Mouse (Mus musculus) left cerebral cortex, postnatal 36 days (tissue): ENCODE data around the gene Hist1h3e. TPM values are rescaled to one million over a fixed set of nuclear protein-coding genes. Genes with fewer than 3 reads are reported as not detected.
"Not testable (repeated sequence)": the region's sequence is repeated elsewhere in the genome, so short reads cannot be mapped to it uniquely, and the experiment has no call there.

Source experiments
- DNase-seq, 2 experiments: peaks; one replicate each; pipeline ENCODE4 v3.0.0; 2021 to 2022; ENCODE audit warnings: low spot score in 2 of 2, mixed read lengths in 1 of 2
- intact Hi-C: fragments of 180-260 bp; cut with DNase I; formaldehyde crosslinking; loops from one replicate; pipeline ENCODE4 v1.15.1; 2025
- total RNA-seq, 2 experiments: library from RNA; stranded (reverse); gene quantifications; 2 replicates each; pipeline ENCODE4 v1.2.3; 2021

Hist1h3e gene
- total RNA-seq, 2 experiments from 2014 or later, result 46.6 to 51.6 TPM

- no peak for DNase-seq
- intact Hi-C loops, result loop anchor here (5.0 kb wide), 2 partner anchors 52 to 158 kb away; partner anchors contain the start of genes Hist1h2af and Hist1h4h
Observed at GRCm38 (mm10) chr13:23584331-23584730, 22.2 kb upstream of the Hist1h3e start.

GRCm38 (mm10) chr13:23583387-23584068 is 21.4 kb upstream of the Hist1h3e start:
- intact Hi-C loops, result loop anchor here (5.0 kb wide), 2 partner anchors 51 to 159 kb away; partner anchors contain the start of genes Hist1h2af and Hist1h4h
- no peak for DNase-seq

DNA sequence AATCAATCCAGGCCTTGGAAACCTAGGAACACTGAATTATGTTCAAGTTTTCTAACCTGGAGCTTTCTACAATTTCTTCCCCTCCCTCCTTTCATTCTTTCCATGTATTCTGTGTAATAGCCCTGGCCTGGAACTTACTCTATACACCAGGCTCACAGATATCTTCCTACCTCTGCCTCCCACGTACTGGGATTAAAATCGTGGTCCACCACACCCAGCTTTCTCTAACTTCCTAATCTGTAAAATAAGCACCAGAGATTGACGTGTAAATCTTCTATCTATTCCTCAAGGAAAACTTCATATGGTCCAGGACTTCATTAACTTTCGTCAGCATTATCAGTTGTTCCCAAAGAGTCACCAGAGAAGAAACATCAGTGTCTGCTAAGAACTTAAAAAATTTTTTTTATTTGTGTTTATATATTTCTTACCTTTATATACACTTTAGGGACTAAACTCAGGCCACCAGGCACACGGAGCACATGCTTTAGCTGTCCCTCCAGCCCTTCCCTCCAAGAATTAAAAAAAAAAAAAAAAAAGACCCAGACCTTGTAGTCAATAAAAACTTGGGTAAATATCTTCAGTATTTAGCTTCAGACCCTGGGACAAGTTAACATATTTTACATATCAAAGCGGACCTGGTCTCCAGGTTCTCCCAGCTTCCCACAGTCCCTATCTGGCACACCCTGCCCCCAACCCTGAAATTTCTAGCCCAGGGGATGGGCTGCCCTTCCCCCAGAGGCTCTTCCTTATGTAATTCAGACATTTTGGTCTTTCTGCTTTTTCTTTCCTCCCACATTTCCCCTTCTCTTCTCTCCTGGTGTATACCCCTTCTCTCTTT is 20.3 kb upstream of the Hist1h3e start:
- intact Hi-C loops, result loop anchor here (5.0 kb wide), 2 partner anchors 50 to 160 kb away; partner anchors contain the start of genes Hist1h2af and Hist1h4h
- no peak for DNase-seq

GRCm38 (mm10) chr13:23581408-23582218 is 19.4 kb upstream of the Hist1h3e start, which contains the start of gene Hist1h4d:
TSS of gene Hist1h4d (plus strand) at chr13:23581598.
- intact Hi-C loops, result loop anchor here (5.0 kb wide), 2 partner anchors 49 to 161 kb away; partner anchors contain the start of genes Hist1h2af and Hist1h4h
- peak; percentile 98 for DNase-seq

- intact Hi-C loops, result no loop called here
- DNase-seq, result no peak
Observed at GRCm38 (mm10) chr13:23577835-23578234, 15.7 kb upstream of the Hist1h3e start.

GRCm38 (mm10) chr13:23576906-23577639 is 14.9 kb upstream of the Hist1h3e start:
- DNase-seq, result no peak
- intact Hi-C loops, result no loop called here

DNA sequence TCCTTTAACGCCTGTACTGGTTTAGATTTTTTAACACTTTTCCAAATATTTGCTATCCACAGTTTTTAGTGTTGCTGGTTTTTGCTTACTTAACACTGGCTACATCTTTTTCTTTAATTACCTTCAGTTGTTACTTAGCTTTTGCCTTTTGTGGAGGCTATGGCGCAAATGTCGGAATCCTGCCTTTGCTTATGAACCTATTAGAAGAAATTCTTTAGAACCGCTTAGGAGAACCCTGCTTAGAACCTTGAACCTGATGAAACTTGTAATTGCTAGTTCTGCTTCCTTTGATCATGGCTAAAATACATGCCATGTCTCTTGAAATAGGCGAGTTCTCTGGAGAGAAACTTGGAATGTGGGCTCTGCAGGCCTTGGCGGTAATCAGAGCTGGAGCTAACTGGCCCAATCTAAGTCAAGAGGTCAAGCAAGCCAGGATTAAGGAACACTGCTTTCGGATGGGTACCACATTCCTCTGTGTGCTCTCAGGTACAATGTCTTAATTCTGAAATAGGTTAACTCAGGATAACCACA is 14.2 kb upstream of the Hist1h3e start:
- no peak for DNase-seq
- intact Hi-C loops, result no loop called here

- intact Hi-C loops, result not testable (repeated sequence)
- DNase-seq, result peak; percentile 24 to 38
Observed at GRCm38 (mm10) chr13:23575864-23576313, 13.7 kb upstream of the Hist1h3e start.

DNA sequence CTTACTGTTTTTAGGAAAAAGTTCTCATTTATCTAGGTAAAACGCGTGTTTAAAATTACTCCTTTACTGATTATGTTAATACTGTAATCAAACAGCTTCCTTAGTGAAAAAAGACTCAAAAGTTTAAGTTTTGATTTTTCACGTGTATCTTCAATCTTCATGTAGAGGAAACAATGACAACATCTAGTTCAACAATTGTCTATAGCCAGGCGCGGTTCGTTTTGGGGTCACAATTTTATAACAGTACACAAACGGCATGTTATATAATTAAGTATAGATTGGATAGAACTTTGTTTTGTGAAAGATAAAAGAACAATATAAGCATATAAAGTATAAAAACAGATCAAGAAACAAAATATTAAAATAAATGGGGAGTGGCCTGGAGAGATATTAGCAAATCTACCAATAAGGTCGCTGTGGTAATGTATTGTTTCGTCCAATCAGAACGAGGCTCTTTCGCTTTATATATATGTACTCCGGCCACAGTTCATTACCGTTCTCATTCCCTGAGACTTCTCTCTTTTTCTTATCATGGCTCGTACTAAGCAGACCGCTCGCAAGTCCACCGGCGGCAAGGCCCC is 13.2 kb upstream of the Hist1h3e start, which contains the start of gene Hist1h3d:
TSS of gene Hist1h3d (plus strand) at position 493 of the 581 bp plus-strand sequence.
- DNase-seq, result peak; percentile 49 to 73
- intact Hi-C loops, result no loop called here

DNA sequence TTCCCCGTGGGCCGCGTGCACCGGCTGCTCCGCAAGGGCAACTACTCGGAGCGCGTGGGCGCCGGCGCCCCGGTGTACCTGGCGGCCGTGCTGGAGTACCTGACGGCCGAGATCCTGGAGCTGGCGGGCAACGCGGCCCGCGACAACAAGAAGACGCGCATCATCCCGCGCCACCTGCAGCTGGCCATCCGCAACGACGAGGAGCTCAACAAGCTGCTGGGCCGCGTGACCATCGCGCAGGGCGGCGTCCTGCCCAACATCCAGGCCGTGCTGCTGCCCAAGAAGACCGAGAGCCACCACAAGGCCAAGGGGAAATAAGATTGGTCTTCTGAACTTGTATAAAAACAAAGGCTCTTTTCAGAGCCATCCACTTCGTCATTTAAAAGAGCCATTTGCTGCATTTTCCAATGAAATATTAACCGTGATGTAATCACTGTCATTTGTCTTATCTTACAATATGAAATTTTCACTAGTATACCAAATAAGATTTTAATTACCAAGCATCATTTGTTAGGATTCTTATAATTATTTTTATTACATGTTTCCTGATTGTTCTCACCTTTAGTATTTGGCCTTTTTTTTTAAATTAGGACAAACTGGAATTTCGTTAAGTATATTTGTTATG is 12.5 kb upstream of the Hist1h3e start:
- DNase-seq, intact Hi-C loops: not testable (repeated sequence)

GRCm38 (mm10) chr13:23573898-23574524 is 11.8 kb upstream of the Hist1h3e start, which contains the start of the genes Hist1h2bf and Hist1h2ad:
TSS of gene Hist1h2bf (minus strand) at chr13:23574196.
TSS of gene Hist1h2ad (plus strand) at chr13:23574381.
- DNase-seq, result peak; percentile 90 to 92
- intact Hi-C loops, result not testable (repeated sequence)

- intact Hi-C loops, DNase-seq: not testable (repeated sequence)
Observed at GRCm38 (mm10) chr13:23573034-23573897, 11.1 kb upstream of the Hist1h3e start.

- intact Hi-C loops, result no loop called here
- no peak for DNase-seq
Observed at GRCm38 (mm10) chr13:23572218-23573033, 10.3 kb upstream of the Hist1h3e start.

DNA sequence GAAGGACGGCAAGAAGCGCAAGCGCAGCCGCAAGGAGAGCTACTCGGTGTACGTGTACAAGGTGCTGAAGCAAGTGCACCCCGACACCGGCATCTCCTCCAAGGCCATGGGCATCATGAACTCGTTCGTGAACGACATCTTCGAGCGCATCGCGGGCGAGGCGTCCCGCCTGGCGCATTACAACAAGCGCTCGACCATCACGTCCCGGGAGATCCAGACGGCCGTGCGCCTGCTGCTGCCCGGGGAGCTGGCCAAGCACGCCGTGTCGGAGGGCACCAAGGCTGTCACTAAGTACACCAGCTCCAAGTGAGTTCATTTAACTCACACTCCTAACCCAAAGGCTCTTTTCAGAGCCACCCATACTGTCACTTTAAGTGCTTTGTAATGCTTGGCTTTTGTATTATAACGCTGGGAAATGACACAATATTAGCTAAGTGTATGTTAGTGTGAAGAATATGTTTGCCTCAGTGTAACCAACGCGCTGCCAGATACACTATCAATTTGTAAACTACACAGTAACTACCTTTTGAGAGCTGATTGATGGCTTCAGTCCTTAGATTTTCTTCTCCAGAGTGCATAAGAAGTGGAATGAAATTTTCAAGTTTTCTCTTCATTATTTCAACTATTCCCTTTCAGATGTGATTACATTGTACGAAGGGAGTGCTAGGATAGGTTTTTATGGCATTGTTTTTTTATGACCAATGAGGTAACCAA is 9.5 kb upstream of the Hist1h3e start:
- intact Hi-C loops, DNase-seq: not testable (repeated sequence)
